Mouse (Mus musculus) heart, embryonic 11.5 days (tissue): ENCODE measurements at regions not wholly inside any gene's neighbourhood (a gene's known extent, or its start where the extent isn't known, plus 50 kb on each side); places are given as distances from the start of the nearest gene placed in this dataset.

Source experiments
- ATAC-seq: fragments of 200-750 bp; cut with Nextera tagmentation; replicated peaks from 2 replicates; pipeline ENCODE4 v1.8.0; 2017; ENCODE audit warnings: moderate library complexity; ENCODE audit not compliant: insufficient number of reproducible peaks, low FRiP score, low TSS enrichment
- H3K27ac ChIP-seq: fragments of 300-500 bp; sonication (generic); 2 replicates; pipeline ENCODE4 v1.5.1; 2014; ENCODE audit warnings: mild to moderate bottlenecking, low read depth, low read length
- H3K27me3 ChIP-seq: fragments of 300-500 bp; sonication (generic); 2 replicates; pipeline ENCODE4 v1.6.1; 2014; ENCODE audit warnings: mild to moderate bottlenecking, low read length, mixed read lengths; ENCODE audit not compliant: control insufficient read depth, insufficient read depth
- H3K36me3 ChIP-seq: fragments of 300-500 bp; sonication (generic); 2 replicates; pipeline ENCODE4 v1.6.1; 2014; ENCODE audit warnings: mild to moderate bottlenecking, low read length, moderate library complexity, mixed read lengths; ENCODE audit not compliant: control insufficient read depth, insufficient read depth
- H3K4me1 ChIP-seq: fragments of 300-500 bp; sonication (generic); 2 replicates; pipeline ENCODE4 v1.6.1; 2014; ENCODE audit warnings: low read length; ENCODE audit not compliant: control insufficient read depth, insufficient read depth
- H3K4me2 ChIP-seq: fragments of 300-500 bp; sonication (generic); 2 replicates; pipeline ENCODE4 v1.6.1; 2014; ENCODE audit warnings: mild to moderate bottlenecking, moderate library complexity
- H3K4me3 ChIP-seq: fragments of 300-500 bp; sonication (generic); 2 replicates; pipeline ENCODE4 v1.5.1; 2014; ENCODE audit warnings: low read depth, low read length
- H3K9ac ChIP-seq: fragments of 300-500 bp; sonication (generic); 2 replicates; pipeline ENCODE4 v1.6.1; 2014; ENCODE audit warnings: mild to moderate bottlenecking, low read depth, low read length, moderate library complexity
- H3K9me3 ChIP-seq: fragments of 300-500 bp; sonication (generic); replicated peaks from 2 replicates; pipeline ENCODE4 v1.6.1; 2016; ENCODE audit warnings: low read length; ENCODE audit not compliant: control insufficient read depth
- WGBS: fragments of 180-500 bp; shearing (Covaris S2); extraction: QIAGEN DNeasy Blood & Tissue Kit; methylation state at CpG from one replicate; pipeline ENCODE4 v1.1.7; 2014; ENCODE audit not compliant: insufficient replicate concordance; 5-methylcytosine and 5-hydroxymethylcytosine counted together

- H3K27ac ChIP-seq = no peak overlapping the region
- no peaks in the 10 kb centered on the region for H3K36me3 ChIP-seq
- no peaks in the 10 kb centered on the region for H3K9me3 ChIP-seq
- no peak for ATAC-seq
- no peaks in the 10 kb centered on the region for H3K27me3 ChIP-seq
- no peak overlapping the region for H3K9ac ChIP-seq
- 33% methylated on average over 9 of the region's 9 CpGs for WGBS
- no peak overlapping the region for H3K4me3 ChIP-seq
- no peak overlapping the region for H3K4me2 ChIP-seq
- no peaks in the 10 kb centered on the region for H3K4me1 ChIP-seq
These were observed 538.5 kb upstream of the Adam5 start for GRCm38 (mm10) chr8:25362656-25363055.

DNA sequence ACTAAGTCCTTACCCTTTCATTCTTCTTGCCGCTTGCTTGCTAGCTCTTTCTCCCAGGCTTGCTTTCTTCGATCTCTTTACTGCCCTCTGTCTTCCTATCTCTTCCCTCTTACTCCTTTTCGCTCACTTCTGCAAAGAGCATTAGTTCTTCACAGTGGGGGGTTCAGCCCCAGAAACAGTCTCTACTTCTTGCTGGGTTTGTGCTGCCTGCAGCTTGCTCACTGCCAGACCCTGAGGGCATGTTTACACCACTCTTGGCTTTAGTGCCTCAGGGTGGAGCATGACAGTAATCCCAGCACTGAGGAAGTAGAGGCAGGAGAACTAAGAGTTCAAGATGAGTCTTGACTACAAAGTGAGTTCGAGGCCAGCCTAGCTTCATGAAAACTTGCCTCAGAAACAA, 538.0 kb upstream of the Adam5 start:
- Histone ChIP-seq H3K4me3 (no peak overlapping the region), H3K27me3 (no peaks in the 10 kb centered on the region), H3K27ac (no peak overlapping the region), H3K4me1 (no peaks in the 10 kb centered on the region), H3K4me2 (no peak overlapping the region), H3K9ac (no peak overlapping the region), H3K36me3 (no peaks in the 10 kb centered on the region), H3K9me3 (no peaks in the 10 kb centered on the region)
- no peak for ATAC-seq
- WGBS = 43% methylated on average over 4 of the region's 4 CpGs

DNA sequence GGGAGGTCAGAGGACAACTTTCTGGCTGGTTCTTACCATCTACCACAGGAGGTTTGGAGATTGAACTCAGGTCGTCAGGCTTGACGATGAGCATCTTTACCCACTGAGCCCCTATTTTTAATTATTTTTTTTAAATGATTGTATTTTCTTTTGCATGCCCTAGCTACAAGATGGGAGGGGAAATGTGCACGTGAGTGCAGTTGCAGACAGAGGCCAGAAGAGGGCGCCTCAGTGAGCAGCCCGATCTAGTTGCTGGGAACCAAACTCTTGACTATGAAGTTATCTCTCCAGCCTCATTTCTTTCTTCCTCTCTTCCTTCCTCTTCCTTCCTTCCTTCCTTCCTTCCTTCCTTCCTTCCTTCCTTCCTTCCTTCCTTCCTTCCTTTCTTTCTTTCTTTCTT, 537.3 kb upstream of the Adam5 start:
- WGBS = 80% methylated on average over 5 of the region's 5 CpGs
- no peak for ATAC-seq
- no peak overlapping the region for H3K4me3 ChIP-seq
- H3K27ac ChIP-seq = no peak overlapping the region
- H3K4me1 ChIP-seq = no peaks in the 10 kb centered on the region
- H3K36me3 ChIP-seq = no peaks in the 10 kb centered on the region
- H3K9ac ChIP-seq = no peak overlapping the region
- no peak overlapping the region for H3K4me2 ChIP-seq
- no peaks in the 10 kb centered on the region for H3K27me3 ChIP-seq
- H3K9me3 ChIP-seq = no peaks in the 10 kb centered on the region

- Histone ChIP-seq H3K4me1 (no peaks in the 10 kb centered on the region), H3K9me3 (no peaks in the 10 kb centered on the region), H3K9ac (no peak overlapping the region), H3K27me3 (peaks cover 7% of the 10 kb centered on the region), H3K27ac (no peak overlapping the region), H3K4me2 (no peak overlapping the region), H3K36me3 (no peaks in the 10 kb centered on the region), H3K4me3 (no peak overlapping the region)
- WGBS = 85% methylated on average over 12 of the region's 12 CpGs
- ATAC-seq = no peak
These were observed 534.5 kb upstream of the Adam5 start for GRCm38 (mm10) chr8:25358539-25359165.

DNA sequence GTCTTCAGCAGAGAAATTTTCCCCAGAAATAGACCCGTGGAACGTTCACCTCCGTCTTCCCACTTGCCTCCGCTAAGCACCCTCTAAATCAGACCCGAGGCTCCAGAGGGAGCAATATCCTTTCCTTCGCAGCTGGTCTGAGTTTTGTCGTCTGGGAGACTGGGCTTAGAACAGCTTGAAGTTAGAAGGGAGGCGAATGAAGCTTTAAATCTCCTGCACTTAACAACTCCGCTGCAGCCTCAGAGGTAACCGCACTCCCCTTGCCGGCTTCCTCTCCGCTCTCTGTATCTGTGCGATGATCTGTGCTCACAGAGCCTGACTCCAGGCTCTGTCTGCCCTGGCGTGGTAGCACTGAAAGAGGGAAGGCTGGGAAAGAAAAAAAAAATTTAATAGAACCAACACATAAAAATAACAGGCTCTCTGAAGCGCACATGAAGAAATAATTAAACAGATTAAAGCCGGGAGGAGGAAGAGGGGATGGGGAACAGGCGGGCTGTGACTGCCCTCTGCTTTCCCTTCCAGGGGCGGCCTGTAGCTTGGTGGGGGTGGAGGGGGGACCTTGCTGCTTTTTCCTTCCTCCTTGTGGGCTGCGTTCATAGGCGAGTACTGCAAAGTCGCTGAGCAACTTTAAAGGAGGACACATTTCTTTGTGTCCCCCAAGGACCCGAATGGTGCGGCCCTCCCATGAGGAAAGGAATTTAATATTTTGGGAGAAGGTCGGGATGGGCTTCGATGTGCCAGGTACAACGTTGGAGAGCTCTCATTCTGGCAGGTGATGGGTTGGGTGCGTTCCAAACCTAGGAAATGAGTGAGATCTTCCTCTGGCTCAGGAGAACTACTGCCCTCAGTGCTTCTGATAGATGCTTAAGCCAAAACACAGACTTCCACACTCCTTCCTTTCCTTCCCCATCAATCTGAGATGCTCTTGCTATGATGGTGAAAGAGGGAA, 529.9 kb upstream of the Adam5 start:
- Histone ChIP-seq H3K9ac (peak overlapping the region; percentile 23; the same call in 1 of the 2 replicates), H3K36me3 (no peaks in the 10 kb centered on the region), H3K4me3 (peak overlapping the region; percentile 33), H3K27me3 (peaks cover 18% of the 10 kb centered on the region), H3K4me2 (peak overlapping the region; percentile 65), H3K4me1 (no peaks in the 10 kb centered on the region), H3K9me3 (no peaks in the 10 kb centered on the region), H3K27ac (no peak overlapping the region)
- ATAC-seq = no peak
- WGBS = 7% methylated on average over 27 of the region's 27 CpGs

DNA sequence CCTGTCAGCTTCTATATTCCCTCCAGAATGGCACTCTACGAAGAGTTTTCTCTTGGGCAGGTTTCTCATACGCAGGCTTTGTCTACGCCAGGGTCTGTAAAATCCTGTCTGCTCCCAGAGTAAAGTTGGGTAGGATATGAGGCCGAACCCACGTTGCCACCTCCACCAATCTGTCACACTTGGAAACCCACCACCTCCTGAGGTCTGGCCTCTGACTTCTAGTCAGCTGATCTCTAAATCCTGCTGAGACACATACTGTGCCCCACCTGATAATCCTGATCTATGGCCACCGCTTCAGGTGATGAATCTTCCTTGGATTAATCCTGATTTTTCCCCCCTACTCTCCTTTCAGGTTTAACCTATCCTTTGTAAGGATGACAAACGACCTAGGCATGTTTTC, 529.2 kb upstream of the Adam5 start:
- Histone ChIP-seq H3K27ac (no peak overlapping the region), H3K27me3 (peaks cover 18% of the 10 kb centered on the region), H3K4me1 (no peaks in the 10 kb centered on the region), H3K36me3 (no peaks in the 10 kb centered on the region), H3K4me2 (peak overlapping the region; percentile 65), H3K4me3 (peak overlapping the region; percentile 33), H3K9ac (no peak overlapping the region; the same call in 1 of the 2 replicates), H3K9me3 (no peaks in the 10 kb centered on the region)
- 38% methylated on average over 7 of the region's 7 CpGs for WGBS
- no peak for ATAC-seq

DNA sequence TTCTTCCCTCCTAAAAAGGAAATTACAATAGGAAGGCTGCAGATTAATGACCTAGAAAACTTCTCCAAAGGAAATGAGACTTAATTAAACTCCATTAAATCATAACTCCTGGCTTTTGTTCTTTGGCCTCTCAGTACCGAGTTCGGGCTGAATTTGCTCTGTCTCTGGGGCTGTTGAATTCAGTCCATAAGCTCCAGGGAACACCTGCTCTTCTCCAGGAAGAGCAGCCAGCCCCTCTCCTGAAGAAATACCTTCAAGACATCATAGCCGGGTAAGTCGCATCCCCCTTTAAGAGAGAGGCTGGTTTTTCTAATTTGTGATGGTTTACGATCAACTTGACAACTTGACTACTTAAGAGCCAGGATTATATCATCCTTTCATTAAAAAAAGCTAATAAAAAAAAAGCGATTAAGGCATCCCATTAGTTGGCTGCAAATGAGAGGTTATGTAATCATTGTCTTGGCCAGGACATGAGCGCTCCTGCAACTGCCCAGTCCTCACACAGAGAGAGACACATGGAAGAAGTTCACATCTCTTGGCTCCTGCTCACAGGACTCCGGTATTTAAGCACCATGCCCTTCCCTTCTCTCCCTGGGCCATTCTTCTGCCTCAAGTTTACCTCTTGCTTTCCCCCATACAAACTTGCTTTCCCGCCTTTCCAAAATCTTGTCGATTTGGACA, 524.0 kb upstream of the Adam5 start:
- Histone ChIP-seq H3K4me2 (no peak overlapping the region), H3K27ac (no peak overlapping the region), H3K4me3 (no peak overlapping the region), H3K36me3 (no peaks in the 10 kb centered on the region), H3K9me3 (no peaks in the 10 kb centered on the region), H3K27me3 (peaks cover 7% of the 10 kb centered on the region; the same call in 1 of the 2 replicates), H3K9ac (no peak overlapping the region), H3K4me1 (no peaks in the 10 kb centered on the region)
- 80% methylated on average over 10 of the region's 10 CpGs for WGBS
- ATAC-seq = no peak

GRCm38 (mm10) chr8:25343160-25343602, 519.0 kb upstream of the Adam5 start:
- Histone ChIP-seq H3K36me3 (no peaks in the 10 kb centered on the region), H3K4me1 (no peaks in the 10 kb centered on the region), H3K27ac (no peak overlapping the region), H3K27me3 (no peaks in the 10 kb centered on the region), H3K4me3 (no peak overlapping the region), H3K4me2 (no peak overlapping the region), H3K9ac (no peak overlapping the region), H3K9me3 (no peaks in the 10 kb centered on the region)
- WGBS = 44% methylated on average over 10 of the region's 10 CpGs
- peak; percentile 52; the same call in 1 of the 2 replicates for ATAC-seq
